In the genomic region with DNA sequence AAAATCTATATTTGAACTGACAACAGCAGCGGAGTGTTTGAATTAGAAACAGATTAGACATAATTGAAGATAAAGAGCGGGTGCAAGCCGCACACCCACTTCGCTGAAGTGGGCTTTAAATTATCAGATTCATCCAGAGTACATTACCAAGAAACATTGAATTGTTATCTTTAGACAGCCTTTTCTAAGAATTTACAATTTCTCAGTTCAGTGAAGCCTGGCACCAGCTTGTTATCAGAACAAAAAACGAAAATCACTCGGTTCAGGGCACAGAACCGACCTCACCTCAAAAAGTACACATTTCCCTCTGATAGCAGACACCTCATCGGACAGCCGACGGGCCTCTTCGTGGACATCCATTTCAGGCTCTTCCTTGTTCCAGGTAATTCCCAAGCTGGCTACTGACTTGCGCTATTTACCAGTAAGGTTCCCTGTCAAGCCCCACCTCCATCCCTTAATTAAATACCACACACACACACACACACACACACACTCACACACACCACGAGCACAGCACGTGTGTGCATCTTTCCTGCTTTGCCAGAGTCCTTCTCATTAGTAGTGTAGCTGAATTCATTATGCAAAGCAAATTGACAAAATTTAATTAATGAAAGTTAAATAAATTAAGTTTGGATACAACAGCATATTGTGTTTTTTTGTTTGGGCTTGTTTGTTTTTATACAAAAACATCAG, we compare ENCODE assay signal across 16 mouse cellular contexts.
DNase-seq lines count a peak whose midpoint lies in the region; ATAC-seq lines count a peak whose summit lies in the region.
"Had no signal": no experiment of that assay in that cellular context is flagged by ENCODE, and none has a peak within 500 bp of the region (broad histone marks: within the 10 kb centered on the region; RNA-seq: fewer than 3 reads in every experiment).

No protein-coding gene starts in this region.

- peaks cover 17% of the 10 kb centered on the region for H3K4me1 ChIP-seq in forebrain, embryonic 15.5 days
- peaks cover 13% of the 10 kb centered on the region for H3K4me1 ChIP-seq in forebrain, embryonic 12.5 days
- H3K4me1 ChIP-seq in liver, embryonic 13.5 days (replicated peaks) = peaks cover 24% of the 10 kb centered on the region
- no peaks in the 10 kb centered on the region for H3K4me1 ChIP-seq in heart, embryonic 11.5 days (ENCODE audit: control insufficient read depth, insufficient read depth, low read length)
- H3K4me1 ChIP-seq: heart, embryonic 12.5 days; megakaryocyte, embryonic 14.5 days had no signal

- no peaks in the 10 kb centered on the region for H3K9me3 ChIP-seq in forebrain, embryonic 15.5 days
- peaks cover 5% of the 10 kb centered on the region for H3K9me3 ChIP-seq in forebrain, embryonic 12.5 days
- H3K9me3 ChIP-seq in liver, embryonic 13.5 days (replicated peaks) = no peaks in the 10 kb centered on the region
- no peaks in the 10 kb centered on the region for H3K9me3 ChIP-seq in heart, embryonic 11.5 days (replicated peaks; ENCODE audit: control insufficient read depth, low read length)

- H3K4me3 ChIP-seq in forebrain, embryonic 15.5 days = no peak overlapping the region
- H3K4me3 ChIP-seq in forebrain, embryonic 12.5 days (replicated peaks) = no peak overlapping the region
- no peak overlapping the region for H3K4me3 ChIP-seq in liver, embryonic 13.5 days (replicated peaks)
- no peak overlapping the region for H3K4me3 ChIP-seq in heart, embryonic 11.5 days (ENCODE audit: low read depth, low read length)
- H3K4me3 ChIP-seq: heart, embryonic 12.5 days; megakaryocyte, embryonic 14.5 days had no signal

- H3K4me2 ChIP-seq in forebrain, embryonic 15.5 days (replicated peaks) = no peak overlapping the region
- H3K4me2 ChIP-seq in forebrain, embryonic 12.5 days = no peak overlapping the region
- H3K4me2 ChIP-seq in liver, embryonic 13.5 days = peak overlapping the region; percentile 42
- H3K4me2 ChIP-seq in heart, embryonic 11.5 days = no peak overlapping the region

- H3K9ac ChIP-seq in forebrain, embryonic 15.5 days (replicated peaks) = no peak overlapping the region
- no peak overlapping the region for H3K9ac ChIP-seq in forebrain, embryonic 12.5 days
- no peak overlapping the region for H3K9ac ChIP-seq in liver, embryonic 13.5 days
- no peak overlapping the region for H3K9ac ChIP-seq in heart, embryonic 11.5 days (ENCODE audit: low read depth, low read length)
- H3K9ac ChIP-seq: heart, embryonic 12.5 days had no signal

- DNase-seq in MEL-GATA-1-ER (ENCODE audit: extremely low read depth, low read depth) = peak; percentile 58
- DNase-seq in liver, embryonic 13.5 days = peak; percentile 36
- DNase-seq in retina, embryonic 14.5 days (ENCODE audit: low spot score) = peak; percentile 20
- no peak for DNase-seq in kidney, postnatal 25 days
- DNase-seq in adrenal gland, postnatal 25 days = no peak
- DNase-seq: cerebellum, adult 18-20 months; cerebellum, postnatal 36 days; heart, postnatal 36 days; kidney, adult 2 months; kidney, postnatal 36 days had no signal

- H3K27ac ChIP-seq in forebrain, embryonic 15.5 days (replicated peaks) = no peak overlapping the region
- no peak overlapping the region for H3K27ac ChIP-seq in forebrain, embryonic 12.5 days
- no peak overlapping the region for H3K27ac ChIP-seq in liver, embryonic 13.5 days
- no peak overlapping the region for H3K27ac ChIP-seq in heart, embryonic 11.5 days (ENCODE audit: low read depth, low read length)

- peak; percentile 57; the same call in 1 of the 2 replicates for ATAC-seq in forebrain, embryonic 15.5 days (replicated peaks)
- no peak for ATAC-seq in forebrain, embryonic 12.5 days (ENCODE audit: low FRiP score)
- ATAC-seq in liver, embryonic 13.5 days (ENCODE audit: low read depth) = peak; percentile 86
- no peak for ATAC-seq in heart, embryonic 11.5 days (replicated peaks; ENCODE audit: insufficient number of reproducible peaks, low FRiP score, low TSS enrichment)
- ATAC-seq: lung, postnatal 0 days had no signal

- WGBS in forebrain, embryonic 15.5 days = 53% methylated on average over 14 of the region's 14 CpGs
- WGBS in forebrain, embryonic 12.5 days = 54% methylated on average over 14 of the region's 14 CpGs
- WGBS in liver, embryonic 13.5 days (ENCODE audit: insufficient replicate concordance) = 21% methylated on average over 14 of the region's 14 CpGs
- 62% methylated on average over 14 of the region's 14 CpGs for WGBS in heart, embryonic 11.5 days (ENCODE audit: insufficient replicate concordance)

- H3K36me3 ChIP-seq in forebrain, embryonic 15.5 days = no peaks in the 10 kb centered on the region
- no peaks in the 10 kb centered on the region for H3K36me3 ChIP-seq in forebrain, embryonic 12.5 days (replicated peaks)
- no peaks in the 10 kb centered on the region for H3K36me3 ChIP-seq in liver, embryonic 13.5 days
- H3K36me3 ChIP-seq in heart, embryonic 11.5 days (ENCODE audit: control insufficient read depth, insufficient read depth, low read length) = no peaks in the 10 kb centered on the region
- H3K36me3 ChIP-seq: heart, embryonic 12.5 days had no signal

- 0 out of 2 replicates have a peak, but pooled peaks cover 10% of the 10 kb centered on the region for H3K27me3 ChIP-seq in forebrain, embryonic 15.5 days
- H3K27me3 ChIP-seq in forebrain, embryonic 12.5 days = peaks cover 17% of the 10 kb centered on the region
- peaks cover 26% of the 10 kb centered on the region for H3K27me3 ChIP-seq in liver, embryonic 13.5 days
- no peaks in the 10 kb centered on the region for H3K27me3 ChIP-seq in heart, embryonic 11.5 days (ENCODE audit: control insufficient read depth, insufficient read depth, low read length)
- H3K27me3 ChIP-seq: heart, embryonic 12.5 days had no signal

Comparison
In these comparisons a context has a peak if more than half of its experiments do, and no peak if none do; other contexts are left out.
1. ATAC-seq: peak in forebrain, embryonic 15.5 days (single experiment) and liver, embryonic 13.5 days (single experiment); none in forebrain, embryonic 12.5 days (single experiment) and heart, embryonic 11.5 days (single experiment).
2. DNase-seq: peak in MEL-GATA-1-ER (single experiment), liver, embryonic 13.5 days (single experiment) and retina, embryonic 14.5 days (single experiment); none in kidney, postnatal 25 days (0 of 2) and adrenal gland, postnatal 25 days (single experiment).